Mouse (Mus musculus): Measurements from ENCODE around the gene Pgm2.

The Pgm2 gene

DNA sequence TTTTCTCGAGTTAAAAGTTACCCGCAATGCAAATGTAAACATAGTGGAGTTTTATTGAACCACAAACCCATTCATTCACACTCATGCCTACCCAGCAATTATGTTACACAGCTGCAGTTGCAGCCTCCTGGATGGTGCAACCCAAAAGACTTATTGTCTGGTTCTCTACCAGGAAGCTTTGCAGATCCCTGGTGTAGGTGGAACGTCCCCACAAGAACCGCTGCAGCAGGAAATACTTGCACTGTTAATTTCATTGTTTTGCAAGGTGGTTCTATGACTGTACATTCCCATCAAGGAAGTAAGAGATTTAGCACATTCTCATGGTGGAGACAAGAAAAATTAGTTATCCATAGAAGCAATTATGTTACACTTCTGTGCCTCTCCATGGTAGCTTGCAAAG lies 15.4 kb upstream of the Pgm2 start:
- no peak for DNase-seq

DNA sequence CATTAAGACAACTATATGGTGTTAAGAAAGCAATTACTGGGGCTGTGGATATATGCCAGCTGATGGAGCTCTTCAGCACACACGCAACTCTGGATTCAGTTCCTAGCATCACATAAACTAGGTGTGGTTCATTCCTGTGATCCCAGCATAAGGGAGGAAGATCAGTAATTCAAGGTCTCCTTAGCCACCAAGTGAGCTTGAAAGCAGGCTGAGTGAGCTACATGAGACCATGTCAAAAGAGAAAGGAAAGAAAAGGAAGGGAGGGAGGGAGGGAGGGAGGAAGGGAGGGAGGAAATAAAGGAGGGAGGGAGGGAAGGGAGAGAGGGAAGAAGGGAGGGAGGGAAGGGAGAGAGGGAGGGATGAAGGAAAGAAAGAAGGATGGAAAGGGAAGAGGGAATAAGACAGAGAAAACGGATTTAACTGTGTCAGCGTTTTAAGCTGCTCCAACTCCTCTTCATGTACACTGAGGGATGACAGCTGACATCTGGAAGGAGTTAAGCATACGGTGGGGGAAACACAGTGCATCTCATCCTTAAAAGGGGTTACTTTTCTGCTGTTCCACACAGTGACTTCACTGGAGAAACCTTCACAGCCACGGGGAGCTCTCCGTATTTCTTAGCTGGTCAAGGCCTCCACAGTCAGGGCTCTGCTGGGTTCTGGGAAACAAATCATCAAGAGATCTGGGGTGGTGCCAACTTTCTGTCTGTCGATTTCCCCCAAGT lies 13.8 kb upstream of the Pgm2 start:
- no peak for DNase-seq

DNA sequence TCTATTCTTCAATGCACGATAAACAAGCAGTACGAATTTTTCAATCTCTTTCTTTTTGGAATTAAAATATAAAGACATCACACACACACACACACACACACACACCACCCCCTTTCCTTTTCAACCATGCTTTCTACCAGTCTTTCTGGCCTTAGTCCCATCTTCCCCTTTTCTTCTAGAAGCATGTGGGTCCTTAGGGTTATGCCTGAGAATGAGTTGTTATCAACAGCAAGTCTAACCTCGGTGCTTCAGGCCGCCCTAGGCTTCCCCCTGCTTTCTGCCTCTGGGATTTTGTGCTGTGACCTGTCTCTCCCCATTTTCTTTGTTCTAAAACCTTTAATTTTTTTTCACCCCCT lies 13.3 kb upstream of the Pgm2 start:
- DNase-seq: no peak

DNA sequence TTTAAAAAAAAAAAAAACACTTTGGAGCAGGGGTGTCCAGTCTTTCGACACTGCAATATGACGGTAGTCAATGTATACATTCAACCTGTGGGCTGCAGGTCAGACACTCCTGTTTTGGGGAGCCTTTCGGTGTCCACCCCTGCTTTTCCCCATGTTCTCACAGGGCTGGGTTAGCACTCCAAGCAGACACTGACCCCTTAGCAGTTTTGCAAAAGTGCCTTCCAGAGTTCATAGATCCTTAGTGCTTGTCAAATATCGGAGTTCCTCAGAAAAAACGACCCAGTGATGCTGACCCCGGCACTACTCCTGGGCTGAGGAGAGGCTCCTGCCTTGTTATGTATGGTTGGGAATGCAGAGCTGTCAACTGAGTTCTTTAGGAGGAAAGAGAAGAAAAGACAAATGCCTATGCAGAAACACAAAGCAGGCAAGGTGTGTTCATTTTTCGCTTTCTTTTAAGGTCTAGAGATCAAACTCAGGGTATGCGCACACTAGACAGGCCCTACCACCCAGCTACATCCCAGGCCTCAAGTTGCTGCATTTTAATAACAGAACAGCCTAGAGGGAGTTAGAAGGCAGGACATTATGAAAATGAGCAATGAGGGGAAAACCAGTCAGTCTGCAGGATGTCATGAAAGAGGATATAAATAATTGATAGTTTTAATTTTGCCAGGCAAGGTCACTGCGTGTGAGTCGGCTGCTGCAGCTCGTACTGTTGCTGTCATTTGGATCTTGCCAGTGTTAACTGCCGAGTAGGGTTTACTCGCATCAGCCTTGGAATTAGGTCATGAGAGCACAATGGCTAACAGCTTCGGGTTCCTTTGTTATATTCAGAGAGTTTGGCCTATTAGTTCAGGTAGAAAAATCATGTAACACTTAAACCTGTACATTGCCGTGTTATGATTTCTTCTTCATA lies 9.0 kb upstream of the Pgm2 start:
- DNase-seq: no peak

DNA sequence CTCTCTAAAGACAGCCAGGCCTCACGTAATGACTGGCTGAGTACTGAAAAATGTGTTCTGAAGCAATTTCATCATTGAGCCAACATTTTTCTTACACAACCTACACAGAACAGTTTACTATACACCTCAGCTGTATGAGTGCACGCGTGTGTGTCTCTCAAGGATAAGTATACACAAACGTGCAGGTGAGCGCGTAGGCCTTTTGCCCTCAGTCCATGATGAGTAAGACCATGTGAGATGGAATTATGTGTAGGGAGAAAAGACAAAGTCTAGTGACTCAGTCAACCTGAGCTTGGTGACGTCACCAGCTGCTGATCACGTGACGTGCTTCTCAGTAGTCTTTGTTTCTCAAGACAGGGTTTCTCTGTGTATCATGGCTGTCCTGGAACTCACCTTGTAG lies 7.3 kb upstream of the Pgm2 start:
- DNase-seq: no peak

DNA sequence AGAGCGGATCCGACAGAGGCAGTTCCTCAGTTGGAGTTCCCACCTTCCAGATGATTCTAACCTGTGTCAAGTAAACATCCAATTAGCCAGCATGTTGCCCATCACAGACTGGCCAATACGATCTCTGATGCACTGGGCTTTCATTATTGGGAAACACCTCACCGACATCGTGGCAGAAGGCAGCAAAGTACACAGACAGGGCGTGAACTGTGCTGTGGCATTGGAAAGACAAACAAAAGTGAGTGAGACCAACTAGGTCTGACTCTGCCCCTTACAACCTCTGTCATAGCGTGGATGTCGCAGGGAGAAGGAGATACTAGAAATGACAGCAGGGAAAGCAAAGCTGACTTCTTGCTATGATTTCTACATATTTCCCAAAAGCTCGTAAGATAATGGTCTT lies 4.0 kb upstream of the Pgm2 start:
- DNase-seq: no peak

DNA sequence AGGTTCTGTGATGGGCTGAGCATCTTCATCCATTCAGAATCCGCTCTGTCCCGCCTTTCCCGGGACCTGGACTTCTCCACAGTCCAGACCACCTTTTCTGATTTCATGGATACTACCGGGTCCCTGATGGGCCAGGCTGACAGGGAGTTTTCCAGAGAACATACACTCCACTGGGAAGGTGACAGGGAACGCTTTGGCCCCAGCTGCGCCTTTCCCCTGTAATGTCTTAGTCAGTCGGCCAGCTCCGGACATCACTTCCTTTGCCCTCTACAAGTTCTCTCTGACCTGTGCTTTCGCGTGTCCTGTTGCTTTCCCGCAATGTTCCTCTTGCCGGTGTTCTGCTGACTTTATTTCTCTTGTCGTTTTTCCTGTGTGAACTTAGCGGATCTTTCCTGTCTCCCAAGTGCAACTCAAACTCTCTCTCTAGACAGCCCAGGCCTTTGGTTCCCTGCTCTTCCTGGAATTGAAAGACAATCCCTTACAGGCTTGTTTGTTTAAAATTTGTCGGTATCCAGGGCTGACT lies 660 bp downstream of the Pgm2 start:
- peak; percentile 12 for DNase-seq

DNA sequence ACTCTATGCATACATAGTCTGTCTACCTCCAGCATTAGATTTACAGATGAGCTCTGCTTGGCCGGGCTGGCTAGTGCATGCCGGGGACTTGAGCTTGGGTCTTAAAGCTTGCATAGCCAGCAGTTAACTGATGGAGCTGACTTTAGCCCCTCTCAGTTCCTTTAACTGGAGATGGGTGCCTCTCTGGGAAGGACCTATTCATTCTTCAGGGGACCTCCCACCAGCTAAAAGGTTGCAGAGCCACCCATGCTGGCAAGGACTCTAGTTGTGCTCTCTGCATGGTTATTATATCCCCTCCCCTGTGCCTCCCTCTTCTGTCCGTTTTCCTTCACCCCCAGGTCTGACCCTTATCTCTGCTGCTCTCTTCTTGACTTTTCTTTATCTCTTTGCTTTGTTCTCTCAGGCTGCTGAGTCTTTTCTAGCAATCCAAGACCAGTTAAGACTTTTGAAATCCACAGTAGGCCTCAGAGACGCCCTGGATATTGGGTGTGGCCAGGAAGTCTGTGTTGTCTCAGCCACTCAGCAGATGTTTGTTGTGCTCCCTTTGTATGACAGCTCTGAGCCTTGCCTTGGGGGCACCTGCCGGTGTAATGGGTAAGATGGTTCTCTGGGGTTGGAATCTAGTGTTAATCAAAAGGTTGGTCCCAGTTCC lies 2.7 kb downstream of the Pgm2 start:
- peak; percentile 28 for DNase-seq

DNA sequence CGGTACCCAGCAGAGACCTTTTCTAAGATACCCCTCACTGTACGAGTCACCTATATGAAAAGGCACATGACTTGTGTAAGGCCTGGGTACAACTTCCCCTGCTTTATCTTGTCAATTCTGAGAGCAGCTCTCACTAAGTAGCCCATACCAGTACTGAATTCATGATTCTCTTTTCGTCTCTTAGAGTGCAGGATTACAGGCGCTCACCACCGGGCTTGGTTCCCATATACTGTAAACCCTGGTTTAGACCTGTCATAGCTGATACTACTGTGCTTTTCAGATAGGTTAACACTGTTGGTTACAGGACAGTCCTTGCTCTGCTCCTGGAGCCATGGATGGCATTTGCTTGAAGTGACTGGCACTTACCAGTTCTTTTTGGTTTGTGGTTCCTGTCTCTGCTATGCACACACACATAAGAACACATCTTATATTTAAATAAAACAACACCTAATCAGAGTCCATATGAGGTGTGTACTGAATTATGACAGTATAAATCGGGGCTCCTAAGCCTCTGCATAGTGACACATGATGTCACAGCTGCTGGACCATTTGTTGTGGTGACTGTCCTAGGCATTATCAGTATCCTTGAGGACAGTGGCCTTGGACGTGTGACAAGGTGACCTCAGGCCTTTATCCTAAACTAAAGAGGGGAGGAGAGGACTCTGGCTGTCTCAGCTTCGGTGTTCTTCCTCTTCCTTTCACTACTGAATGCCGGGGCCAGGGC lies 9.4 kb downstream of the Pgm2 start:
- DNase-seq: no peak

DNA sequence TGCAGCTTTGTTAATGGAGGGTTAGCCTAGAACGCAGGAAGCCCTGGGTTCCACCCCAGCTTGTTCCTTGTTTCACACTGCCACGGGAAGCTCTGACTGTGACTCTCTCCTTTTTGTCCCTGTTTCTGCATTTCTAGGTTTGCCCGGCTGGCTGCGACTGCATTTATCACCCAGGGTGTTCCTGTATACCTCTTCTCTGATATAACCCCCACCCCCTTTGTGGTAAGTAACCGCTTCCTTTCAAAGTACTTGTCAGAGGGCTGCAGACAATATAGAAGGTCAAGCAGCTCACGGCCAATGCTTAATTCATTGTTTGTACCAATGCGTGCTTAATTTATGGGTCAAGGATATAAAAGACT lies 9.9 kb downstream of the Pgm2 start:
- DNase-seq: peak; percentile 38

DNA sequence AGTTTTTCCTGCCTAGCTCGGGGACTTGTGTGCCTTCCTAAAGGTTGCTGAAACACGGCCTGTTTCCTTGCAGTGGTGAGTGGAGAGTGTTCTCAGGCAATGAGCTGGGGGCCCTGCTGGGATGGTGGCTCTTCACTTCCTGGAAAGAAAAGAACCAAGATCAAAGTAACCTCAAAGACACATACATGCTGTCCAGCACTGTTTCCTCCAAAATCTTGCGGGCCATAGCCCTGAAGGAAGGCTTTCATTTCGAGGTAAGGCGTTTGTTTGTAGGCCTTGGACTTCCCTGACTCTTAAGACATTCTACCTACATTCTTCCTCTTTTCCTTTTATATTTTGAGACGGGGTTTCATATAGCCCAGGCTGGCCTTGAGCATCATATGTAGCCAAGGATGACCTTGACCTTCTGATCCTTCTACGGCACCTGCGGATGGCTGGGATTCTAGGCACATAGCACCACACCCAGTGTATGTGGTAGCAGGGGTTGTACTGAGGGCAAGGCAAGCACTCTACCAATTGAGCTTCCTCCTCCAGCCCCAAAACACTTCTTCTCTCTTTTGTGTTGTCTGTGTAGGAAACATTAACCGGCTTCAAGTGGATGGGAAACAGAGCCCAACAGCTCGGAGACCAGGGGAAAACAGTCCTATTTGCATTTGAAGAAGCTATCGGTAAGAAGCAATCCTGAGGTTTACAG lies 15.0 kb downstream of the Pgm2 start:
- no peak for DNase-seq

DNA sequence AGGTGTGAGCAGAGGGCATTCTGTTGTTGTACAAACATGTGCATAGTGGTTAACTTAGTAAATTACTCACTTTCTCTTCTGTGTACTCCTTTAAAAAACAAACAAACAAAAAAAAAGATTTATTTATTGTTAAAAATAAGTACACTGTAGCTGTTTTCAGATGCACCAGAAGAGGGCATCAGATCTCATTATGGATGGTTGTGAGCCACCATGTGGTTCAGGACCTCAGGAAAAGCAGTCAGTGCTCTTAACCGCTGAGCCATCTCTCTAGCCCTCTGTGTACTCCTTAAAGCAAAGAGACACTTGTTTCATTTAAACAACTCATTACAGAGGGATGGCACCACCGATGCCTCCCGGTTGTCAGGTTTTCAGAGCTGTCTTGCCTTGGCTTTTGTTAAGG lies 16.5 kb downstream of the Pgm2 start:
- no peak for DNase-seq

DNA sequence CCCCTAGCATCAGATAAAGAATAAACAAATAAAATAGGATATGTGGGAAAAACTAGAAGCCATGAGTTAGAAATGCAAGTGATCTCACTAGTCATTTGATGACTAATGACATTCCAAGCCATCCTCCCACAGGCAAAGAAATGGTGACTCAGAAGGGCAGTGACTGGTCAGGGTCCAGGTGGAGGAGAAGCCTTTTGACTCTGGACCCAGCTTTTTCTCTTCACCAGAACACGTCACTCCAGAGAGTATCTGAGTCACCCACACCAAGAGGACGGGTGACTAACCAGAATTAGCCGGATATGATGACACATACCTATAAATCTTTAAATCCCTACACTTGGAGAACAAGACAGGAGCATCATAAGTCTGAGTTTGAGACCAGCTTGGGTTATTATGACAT lies 19.6 kb downstream of the Pgm2 start:
- DNase-seq: no peak

DNA sequence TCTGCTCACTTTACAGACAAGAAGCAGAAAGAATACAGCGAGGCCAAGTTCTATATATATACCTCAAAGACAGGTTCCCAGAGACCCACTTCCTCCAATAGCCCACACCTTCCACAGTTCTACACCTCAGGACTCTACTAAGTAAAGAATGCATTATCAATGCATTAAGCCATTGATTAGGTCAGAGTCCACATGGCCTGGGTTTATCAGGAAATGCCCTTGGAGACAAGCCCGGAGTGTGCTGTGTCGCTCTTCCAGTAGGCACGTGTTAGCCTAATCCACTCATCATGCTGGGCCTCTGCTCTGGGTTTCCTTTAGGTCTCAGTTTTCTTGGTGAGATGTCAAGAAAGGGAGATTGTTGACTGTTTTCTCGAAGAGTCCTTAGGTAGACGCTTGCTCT lies 21.5 kb downstream of the Pgm2 start:
- DNase-seq: no peak

DNA sequence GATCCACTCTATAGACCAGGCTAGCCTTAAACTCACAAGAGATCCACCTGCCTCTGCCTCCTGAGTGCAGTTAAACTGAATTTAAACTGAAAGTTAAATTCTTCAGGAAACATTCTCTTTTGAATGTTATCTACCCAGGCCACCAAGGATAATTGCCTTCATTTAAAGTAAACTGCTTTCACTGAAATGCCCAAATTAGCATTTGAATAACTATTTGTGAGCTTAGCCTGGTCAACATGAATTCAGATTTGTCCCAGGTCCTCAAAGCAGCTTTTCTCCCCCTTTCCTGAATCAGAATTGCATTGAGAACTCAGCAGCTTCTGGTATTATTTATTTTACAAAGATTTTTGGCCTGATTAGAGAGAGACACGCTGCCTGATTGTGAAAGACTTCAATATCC lies 24.4 kb downstream of the Pgm2 start:
- DNase-seq: no peak

DNA sequence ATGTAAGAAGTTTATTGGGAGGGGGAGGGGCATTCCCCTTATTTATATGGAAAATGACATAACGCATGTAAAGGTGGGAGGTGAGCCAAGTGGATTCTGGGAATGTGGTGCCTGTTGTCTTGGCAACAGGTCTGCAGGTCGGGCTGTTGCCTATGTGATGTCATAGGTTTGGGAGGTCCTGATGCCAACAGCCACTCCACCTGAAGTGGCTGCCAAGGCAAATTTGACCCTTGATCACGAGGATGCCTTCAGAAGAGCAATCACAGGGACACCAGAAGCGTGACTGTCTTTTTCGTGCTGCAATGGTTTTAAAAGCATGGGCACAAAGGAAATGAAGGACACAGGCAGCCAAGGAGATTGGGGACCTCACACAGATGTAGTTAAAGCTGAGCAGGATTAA lies 33.0 kb downstream of the Pgm2 start:
- no peak for DNase-seq

DNA sequence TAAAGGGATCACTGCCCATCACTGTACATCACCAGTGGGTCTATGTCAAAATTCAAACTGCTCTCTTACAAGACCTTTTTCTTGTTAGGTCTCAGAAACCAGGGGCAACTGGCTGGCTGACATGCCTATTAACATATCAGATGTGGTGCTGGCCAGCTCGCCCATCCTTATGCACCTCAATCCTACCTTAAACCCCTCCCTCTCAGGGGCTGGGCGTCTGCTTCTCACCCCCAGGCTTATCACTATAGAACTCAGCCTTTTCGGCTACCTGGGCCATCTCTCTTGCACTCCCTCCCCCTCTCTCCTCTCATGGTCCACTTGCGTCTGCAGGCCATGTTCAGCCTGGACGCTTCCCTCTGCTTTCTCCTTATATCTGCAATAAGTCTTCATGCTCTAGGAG lies 38.8 kb downstream of the Pgm2 start:
- no peak for DNase-seq

DNA sequence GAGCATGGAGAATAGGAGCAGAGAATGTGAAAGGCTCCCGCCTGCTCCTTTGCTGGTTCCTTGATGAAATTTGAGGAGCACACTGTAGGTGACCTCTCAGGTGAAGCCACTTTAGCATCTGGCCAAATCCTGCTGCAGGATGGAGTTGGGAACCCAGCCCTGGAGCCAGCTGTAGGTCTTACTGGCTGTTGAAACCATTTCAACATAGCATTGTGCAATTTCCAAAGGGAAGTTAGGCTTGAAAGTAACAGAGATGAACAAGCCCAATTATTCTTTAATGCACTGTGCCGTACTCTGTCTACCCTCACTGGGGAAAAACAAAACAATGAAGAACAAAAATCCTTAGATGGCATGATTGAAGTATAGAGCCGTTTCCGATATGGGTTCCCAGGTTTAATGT lies 41.2 kb downstream of the Pgm2 start:
- no peak for DNase-seq

DNA sequence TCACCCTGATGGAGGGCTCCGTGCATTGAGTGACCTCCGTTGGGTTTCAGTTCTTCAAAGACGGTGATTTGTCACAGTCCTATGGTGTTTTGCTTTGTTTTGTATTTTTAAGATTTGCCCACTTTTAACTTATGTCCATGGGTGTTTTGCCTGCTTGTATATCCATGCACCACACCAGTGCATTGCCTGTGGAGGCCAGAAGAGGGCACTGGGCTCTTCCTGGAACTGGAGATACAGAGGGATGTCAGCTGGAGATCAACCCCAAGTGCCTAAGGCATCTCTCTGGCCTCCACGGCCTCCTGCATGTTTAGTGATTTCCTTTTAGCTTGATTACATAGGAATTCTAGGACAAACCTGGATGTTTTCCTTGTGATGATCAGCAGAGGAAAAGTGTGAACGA lies 43.6 kb downstream of the Pgm2 start:
- peak; percentile 26 for DNase-seq

DNA sequence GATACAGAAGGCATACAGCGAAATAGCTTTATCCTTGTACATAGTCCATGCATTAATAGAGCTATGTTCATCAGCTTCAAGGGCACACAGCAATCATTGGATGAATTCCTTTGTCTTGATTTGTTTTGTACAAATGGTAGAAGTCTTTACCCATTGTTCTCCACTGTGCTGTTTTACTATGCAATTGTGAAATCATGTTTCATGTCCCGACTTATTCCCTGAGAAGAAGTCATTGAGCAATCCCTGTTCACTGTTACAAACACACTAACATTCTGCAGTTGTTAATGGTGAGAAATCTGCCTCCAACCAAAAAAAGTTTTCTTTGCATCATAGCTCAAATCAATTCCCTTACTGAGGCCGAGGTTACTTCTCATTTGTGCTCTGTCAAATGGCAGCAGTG lies 47.5 kb downstream of the Pgm2 start:
- no peak for DNase-seq

DNA sequence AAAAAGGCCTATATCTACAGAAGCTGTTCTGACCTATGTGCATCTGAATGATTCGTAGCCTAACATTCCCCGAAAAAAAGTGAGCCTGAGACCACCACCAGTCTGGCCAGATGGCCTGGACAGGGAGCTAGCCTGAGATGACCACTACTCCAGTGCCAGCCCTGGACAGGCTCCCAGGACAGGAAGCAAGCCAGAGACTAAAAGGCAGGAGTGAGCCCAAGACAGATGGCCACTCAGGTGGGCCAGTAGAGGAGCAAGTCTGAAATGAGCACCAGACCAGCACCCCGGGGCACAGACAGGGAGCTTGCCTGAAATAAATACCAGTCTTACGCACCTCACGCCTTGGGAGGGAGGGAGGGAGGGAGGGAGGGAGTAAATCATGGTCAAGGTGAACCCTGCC lies 51.6 kb downstream of the Pgm2 start:
- no peak for DNase-seq

DNA sequence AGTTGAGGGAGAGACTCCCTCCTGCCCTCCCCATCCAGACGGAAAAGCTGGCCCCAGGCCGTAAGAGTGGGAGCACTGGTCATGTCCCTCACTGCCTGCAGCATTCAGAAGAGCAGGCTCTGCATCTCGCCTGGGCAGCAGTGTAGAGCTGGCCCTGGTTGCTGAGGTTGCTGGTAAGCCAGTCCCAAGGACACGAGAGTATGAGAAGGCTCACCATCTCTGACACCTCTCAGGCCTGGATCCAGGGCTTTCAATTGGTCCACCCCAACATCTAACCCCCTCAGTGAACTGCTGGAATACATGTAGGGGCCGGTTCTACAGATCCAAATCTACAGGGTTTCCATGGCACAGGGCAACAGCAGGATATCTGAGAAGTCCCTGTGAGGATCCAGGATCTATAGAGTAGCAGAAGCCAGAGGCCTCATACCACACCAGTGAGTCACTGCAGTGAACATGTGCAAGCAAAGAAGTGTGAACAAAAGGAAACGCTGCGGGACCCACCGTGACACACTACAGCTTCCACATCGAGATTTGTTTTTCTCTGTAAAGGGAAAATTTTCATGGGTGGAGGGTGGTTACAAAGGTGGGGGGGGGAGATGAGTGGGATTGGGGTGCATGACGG lies 53.7 kb downstream of the Pgm2 start:
- no peak for DNase-seq

Data from thymus, postnatal 14 days (tissue).